Mouse (Mus musculus) neural tube, embryonic 13.5 days (tissue): ENCODE measurements at regions not wholly inside any gene's neighbourhood (a gene's known extent, or its start where the extent isn't known, plus 50 kb on each side); places are given as distances from the start of the nearest gene placed in this dataset.

Experiments
- ATAC-seq: fragments of 200-750 bp; cut with Nextera tagmentation; 2 replicates; pipeline ENCODE4 v1.8.0; 2017; ENCODE audit warnings: low read depth, mild to moderate bottlenecking, moderate TSS enrichment, moderate library complexity
- H3K27ac ChIP-seq: fragments of 300-500 bp; sonication (generic); replicated peaks from 2 replicates; pipeline ENCODE4 v1.5.1; 2015; ENCODE audit warnings: moderate library complexity, mild to moderate bottlenecking, inconsistent platforms
- H3K27me3 ChIP-seq: fragments of 300-500 bp; sonication (generic); 2 replicates; pipeline ENCODE4 v1.6.1; 2015; ENCODE audit warnings: mild to moderate bottlenecking, inconsistent platforms
- H3K36me3 ChIP-seq: fragments of 300-500 bp; sonication (generic); 2 replicates; pipeline ENCODE4 v1.6.1; 2015; ENCODE audit warnings: mild to moderate bottlenecking, inconsistent platforms
- H3K4me1 ChIP-seq: fragments of 300-500 bp; sonication (generic); replicated peaks from 2 replicates; pipeline ENCODE4 v1.6.1; 2015; ENCODE audit warnings: inconsistent platforms
- H3K4me2 ChIP-seq: fragments of 300-500 bp; sonication (generic); 2 replicates; pipeline ENCODE4 v1.6.1; 2015; ENCODE audit warnings: inconsistent platforms, mild to moderate bottlenecking, moderate library complexity
- H3K4me3 ChIP-seq: fragments of 300-500 bp; sonication (generic); 2 replicates; pipeline ENCODE4 v1.5.1; 2015; ENCODE audit warnings: mild to moderate bottlenecking, inconsistent platforms
- H3K9ac ChIP-seq: fragments of 300-500 bp; sonication (generic); 2 replicates; pipeline ENCODE4 v1.6.1; 2015; ENCODE audit warnings: moderate library complexity, mild to moderate bottlenecking, inconsistent platforms
- H3K9me3 ChIP-seq: fragments of 300-500 bp; sonication (generic); 2 replicates; pipeline ENCODE4 v1.6.1; 2016; ENCODE audit warnings: inconsistent platforms
- WGBS: fragments of 180-500 bp; shearing (Covaris S2); methylation state at CpG from one replicate; pipeline ENCODE4 v1.1.7; 2015; 5-methylcytosine and 5-hydroxymethylcytosine counted together

DNA sequence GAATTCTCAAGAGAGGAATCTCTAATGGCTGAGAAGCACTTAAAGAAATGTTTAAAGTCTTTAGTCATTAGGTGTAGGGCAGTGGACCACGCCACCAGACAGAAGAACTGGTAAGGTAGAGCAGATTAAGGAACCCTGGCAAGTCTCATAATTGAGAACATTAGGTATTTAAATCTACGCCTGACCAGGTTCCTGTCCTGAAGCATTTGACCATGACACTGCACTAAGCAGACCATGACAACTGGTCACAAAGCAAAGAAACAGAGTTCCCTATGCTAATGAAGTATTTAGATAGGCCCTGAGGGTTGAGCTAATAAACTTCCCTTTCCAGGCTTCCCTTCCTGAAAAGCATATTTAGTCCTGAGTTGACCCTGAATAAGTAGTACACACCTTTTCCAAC, 562.3 kb downstream of the Cdh11 start:
- Histone ChIP-seq H3K36me3 (no peaks in the 10 kb centered on the region), H3K9me3 (no peaks in the 10 kb centered on the region), H3K4me2 (no peak overlapping the region), H3K9ac (no peak overlapping the region), H3K4me3 (no peak overlapping the region), H3K27ac (no peak overlapping the region), H3K4me1 (no peaks in the 10 kb centered on the region), H3K27me3 (no peaks in the 10 kb centered on the region)
- WGBS, result 84% methylated on average over 2 of the region's 2 CpGs
- no peak for ATAC-seq

- no peak overlapping the region for H3K27ac ChIP-seq
- H3K4me1 ChIP-seq, result no peaks in the 10 kb centered on the region
- no peaks in the 10 kb centered on the region for H3K27me3 ChIP-seq
- no peak overlapping the region for H3K4me2 ChIP-seq
- H3K9me3 ChIP-seq, result no peaks in the 10 kb centered on the region
- no peaks in the 10 kb centered on the region for H3K36me3 ChIP-seq
- ATAC-seq, result no peak
- 85% methylated on average over 1 of the region's 1 CpGs for WGBS
- H3K9ac ChIP-seq, result no peak overlapping the region
- H3K4me3 ChIP-seq, result no peak overlapping the region
These were observed 579.8 kb downstream of the Cdh11 start for GRCm38 (mm10) chr8:102205633-102206032.

- H3K27me3 ChIP-seq, result no peaks in the 10 kb centered on the region
- H3K36me3 ChIP-seq, result no peaks in the 10 kb centered on the region
- no peaks in the 10 kb centered on the region for H3K9me3 ChIP-seq
- no peak overlapping the region for H3K9ac ChIP-seq
- H3K4me2 ChIP-seq, result no peak overlapping the region
- no peak overlapping the region for H3K27ac ChIP-seq
- H3K4me1 ChIP-seq, result no peaks in the 10 kb centered on the region
- no peak for ATAC-seq
- no peak overlapping the region for H3K4me3 ChIP-seq
- 52% methylated on average over 2 of the region's 2 CpGs for WGBS
These were observed 625.8 kb downstream of the Cdh11 start for GRCm38 (mm10) chr8:102159541-102160197.

GRCm38 (mm10) chr8:102118657-102119056, 666.8 kb downstream of the Cdh11 start:
- Histone ChIP-seq H3K9ac (no peak overlapping the region), H3K36me3 (no peaks in the 10 kb centered on the region), H3K27me3 (no peaks in the 10 kb centered on the region), H3K4me2 (no peak overlapping the region), H3K4me3 (no peak overlapping the region), H3K27ac (no peak overlapping the region), H3K4me1 (no peaks in the 10 kb centered on the region), H3K9me3 (no peaks in the 10 kb centered on the region)
- ATAC-seq, result no peak
- 84% methylated on average over 4 of the region's 4 CpGs for WGBS

- 77% methylated on average over 6 of the region's 6 CpGs for WGBS
- Histone ChIP-seq H3K27ac (no peak overlapping the region), H3K9me3 (no peaks in the 10 kb centered on the region), H3K4me1 (no peaks in the 10 kb centered on the region), H3K36me3 (no peaks in the 10 kb centered on the region), H3K4me2 (no peak overlapping the region), H3K4me3 (no peak overlapping the region), H3K27me3 (no peaks in the 10 kb centered on the region), H3K9ac (no peak overlapping the region)
- no peak for ATAC-seq
These were observed 668.5 kb downstream of the Cdh11 start for GRCm38 (mm10) chr8:102116846-102117403.

DNA sequence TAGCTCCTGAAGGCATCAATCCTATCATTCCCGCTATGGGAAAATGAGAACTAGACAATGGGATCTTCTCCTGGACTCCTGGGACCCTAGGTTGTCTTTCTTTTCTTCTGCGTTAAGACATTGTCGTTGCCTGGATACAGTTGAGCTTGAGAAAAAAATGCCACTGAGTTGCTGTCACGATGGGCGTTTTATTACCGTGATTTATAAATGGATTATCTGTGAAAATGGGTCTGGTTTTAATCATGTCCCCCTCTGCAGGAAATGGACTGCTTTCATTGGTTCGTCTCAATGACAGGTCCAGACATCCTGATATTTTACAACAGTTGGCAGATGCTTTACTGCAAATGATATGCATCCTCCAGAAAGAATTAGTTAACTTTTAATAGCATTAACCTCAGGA, 681.7 kb downstream of the Cdh11 start:
- H3K9me3 ChIP-seq, result no peaks in the 10 kb centered on the region
- ATAC-seq, result peak; percentile 79
- H3K4me2 ChIP-seq, result no peak overlapping the region
- H3K4me3 ChIP-seq, result no peak overlapping the region
- H3K36me3 ChIP-seq, result no peaks in the 10 kb centered on the region
- H3K9ac ChIP-seq, result no peak overlapping the region
- peaks cover 9% of the 10 kb centered on the region for H3K4me1 ChIP-seq
- H3K27ac ChIP-seq, result 0 out of 2 replicates have a peak overlapping the region, but pooled peaks have one; percentile 59
- 14% methylated on average over 7 of the region's 7 CpGs for WGBS
- no peaks in the 10 kb centered on the region for H3K27me3 ChIP-seq

- Histone ChIP-seq H3K9me3 (no peaks in the 10 kb centered on the region), H3K27ac (no peak overlapping the region), H3K27me3 (no peaks in the 10 kb centered on the region), H3K4me2 (no peak overlapping the region), H3K4me3 (no peak overlapping the region), H3K9ac (no peak overlapping the region), H3K36me3 (no peaks in the 10 kb centered on the region), H3K4me1 (no peaks in the 10 kb centered on the region)
- 82% methylated on average over 7 of the region's 7 CpGs for WGBS
- no peak for ATAC-seq
These were observed 688.7 kb downstream of the Cdh11 start for GRCm38 (mm10) chr8:102096726-102097125.

GRCm38 (mm10) chr8:102085927-102086326, 699.5 kb downstream of the Cdh11 start:
- ATAC-seq, result no peak
- H3K4me2 ChIP-seq, result no peak overlapping the region
- no peaks in the 10 kb centered on the region for H3K9me3 ChIP-seq
- no peaks in the 10 kb centered on the region for H3K27me3 ChIP-seq
- WGBS, result 61% methylated on average over 4 of the region's 4 CpGs
- H3K27ac ChIP-seq, result no peak overlapping the region
- no peaks in the 10 kb centered on the region for H3K36me3 ChIP-seq
- H3K9ac ChIP-seq, result no peak overlapping the region
- H3K4me3 ChIP-seq, result no peak overlapping the region
- H3K4me1 ChIP-seq, result no peaks in the 10 kb centered on the region

DNA sequence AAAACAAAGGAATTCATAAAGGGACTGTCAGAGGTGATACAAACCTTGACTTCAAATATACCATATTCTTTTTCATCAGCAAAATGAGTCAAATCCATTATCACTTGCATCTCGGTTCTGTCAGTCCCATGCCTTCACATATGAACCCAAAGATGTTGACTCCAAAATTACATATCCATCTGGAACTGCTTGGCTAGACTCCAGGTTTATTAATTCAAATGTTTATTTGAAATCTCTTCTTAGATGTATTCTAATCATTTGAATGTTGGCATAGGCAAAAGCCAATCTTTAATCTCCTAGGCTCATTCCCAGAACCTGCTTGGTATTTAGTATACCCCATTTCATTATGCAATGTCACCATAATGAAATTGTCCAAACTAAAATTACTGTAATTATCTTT, 709.8 kb downstream of the Cdh11 start:
- Histone ChIP-seq H3K27ac (no peak overlapping the region), H3K4me2 (no peak overlapping the region), H3K4me3 (no peak overlapping the region), H3K4me1 (no peaks in the 10 kb centered on the region), H3K27me3 (no peaks in the 10 kb centered on the region), H3K9me3 (no peaks in the 10 kb centered on the region), H3K36me3 (no peaks in the 10 kb centered on the region), H3K9ac (no peak overlapping the region)
- WGBS, result 92% methylated on average over 1 of the region's 1 CpGs
- ATAC-seq, result no peak

GRCm38 (mm10) chr8:102064137-102064536, 721.3 kb downstream of the Cdh11 start:
- Histone ChIP-seq H3K9ac (no peak overlapping the region), H3K27ac (no peak overlapping the region), H3K4me1 (no peaks in the 10 kb centered on the region), H3K4me2 (no peak overlapping the region), H3K9me3 (no peaks in the 10 kb centered on the region), H3K27me3 (no peaks in the 10 kb centered on the region), H3K4me3 (no peak overlapping the region), H3K36me3 (no peaks in the 10 kb centered on the region)
- 89% methylated on average over 2 of the region's 2 CpGs for WGBS
- no peak for ATAC-seq

DNA sequence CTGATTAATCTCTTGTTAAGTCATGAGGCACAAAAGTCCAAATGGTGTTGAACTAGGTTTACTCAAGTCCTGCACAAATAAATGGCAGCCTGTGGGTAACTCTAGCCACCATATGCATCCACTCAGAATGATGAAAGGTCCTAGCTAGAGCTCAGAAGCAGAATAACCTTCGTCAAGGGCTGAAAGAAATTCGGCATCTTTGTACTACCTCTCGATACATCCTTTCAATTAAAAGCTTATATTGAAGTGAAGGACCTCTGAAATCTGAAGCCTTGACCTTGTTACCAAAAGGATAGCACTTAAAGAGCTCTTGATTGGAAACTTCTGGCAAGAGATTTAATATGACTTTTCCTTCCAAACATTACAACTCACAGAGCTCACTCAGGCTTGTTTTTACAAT, 732.0 kb downstream of the Cdh11 start:
- no peak overlapping the region for H3K4me3 ChIP-seq
- no peaks in the 10 kb centered on the region for H3K36me3 ChIP-seq
- no peak overlapping the region for H3K4me2 ChIP-seq
- H3K9ac ChIP-seq, result no peak overlapping the region
- no peak overlapping the region for H3K27ac ChIP-seq
- H3K4me1 ChIP-seq, result no peaks in the 10 kb centered on the region
- H3K9me3 ChIP-seq, result no peaks in the 10 kb centered on the region
- ATAC-seq, result no peak
- 90% methylated on average over 3 of the region's 3 CpGs for WGBS
- H3K27me3 ChIP-seq, result no peaks in the 10 kb centered on the region

- WGBS, result 85% methylated on average over 5 of the region's 5 CpGs
These were observed 758.2 kb downstream of the Cdh11 start for GRCm38 (mm10) chr8:102026956-102027927.

More at GRCm38 (mm10) chr8:102026956-102027927, 758.2 kb downstream of the Cdh11 start:
- Histone ChIP-seq H3K36me3 (no peaks in the 10 kb centered on the region), H3K9ac (no peak overlapping the region), H3K9me3 (no peaks in the 10 kb centered on the region), H3K4me3 (no peak overlapping the region), H3K27me3 (no peaks in the 10 kb centered on the region), H3K4me1 (no peaks in the 10 kb centered on the region), H3K4me2 (no peak overlapping the region), H3K27ac (no peak overlapping the region)
- no peak for ATAC-seq
